28 mouse cellular contexts compared by ENCODE assay signal in the genomic region with DNA sequence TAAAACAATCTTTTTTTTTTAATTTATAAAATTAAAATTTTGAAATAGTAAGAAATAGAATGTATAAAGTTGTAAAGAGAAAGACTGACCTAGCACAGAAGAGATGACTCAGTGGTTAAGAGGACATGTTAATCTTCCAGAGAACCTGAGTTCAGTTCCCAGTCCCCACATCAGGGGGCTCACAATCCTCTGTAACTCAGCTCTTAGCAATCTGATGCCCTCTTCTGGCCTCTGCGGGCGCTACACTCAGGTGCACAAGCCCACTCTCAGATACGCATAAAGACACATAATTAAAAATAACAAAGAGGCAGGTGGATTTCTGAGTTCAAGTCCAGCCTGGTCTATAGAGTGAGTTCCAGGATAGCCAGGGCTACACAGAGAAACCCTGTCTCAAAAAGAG. TPM values are rescaled to one million over a fixed set of nuclear protein-coding genes. Genes with fewer than 3 reads are reported as not detected.
DNase-seq lines count a peak whose midpoint lies in the region; ATAC-seq and TF ChIP-seq lines count a peak whose summit lies in the region.
"Had no signal": no experiment of that assay in that cellular context is flagged by ENCODE, and none has a peak within 500 bp of the region (broad histone marks: within the 10 kb centered on the region; RNA-seq: fewer than 3 reads in every experiment).

No protein-coding gene starts in this region.

- ATAC-seq in heart, postnatal 0 days (ENCODE audit: insufficient read depth, low read depth): no peak
- no peak for ATAC-seq in lung, postnatal 0 days
- ATAC-seq: CD4-positive, CD25-positive, alpha-beta regulatory T cell, adult 4 months; forebrain, embryonic 16.5 days; midbrain, embryonic 13.5 days had no signal

- H3K9me3 ChIP-seq in heart, postnatal 0 days (replicated peaks; ENCODE audit: control insufficient read depth, low read length): no peaks in the 10 kb centered on the region; the same call in 1 of the 2 replicates
- no peaks in the 10 kb centered on the region for H3K9me3 ChIP-seq in lung, postnatal 0 days (ENCODE audit: low read length)
- H3K9me3 ChIP-seq in MEL (replicated peaks; ENCODE audit: insufficient read depth, low read length): no peaks in the 10 kb centered on the region
- H3K9me3 ChIP-seq: heart, embryonic 15.5 days; kidney, embryonic 15.5 days; liver, embryonic 13.5 days; midbrain, embryonic 13.5 days had no signal

- DNase-seq in heart, postnatal 0 days (ENCODE audit: low spot score): no peak
- DNase-seq in heart, postnatal 36 days: no peak
- no peak for DNase-seq in lung, postnatal 0 days (ENCODE audit: low spot score)
- no peak for DNase-seq in lung, postnatal 10 days
- DNase-seq in MEL (ENCODE audit: low read depth, low spot score): peak; percentile 5
- no peak for DNase-seq in cerebellum, adult 9-10 months
- DNase-seq in adipocyte (ENCODE audit: low spot score): no peak
- DNase-seq: adrenal gland, adult 2 months; adrenal gland, postnatal 36 days; cerebellum, adult 18-20 months; cerebellum, postnatal 14 days; gastrocnemius, adult 2 months; kidney, adult 18-20 months; kidney, postnatal 36 days; liver, embryonic 13.5 days; lung, adult 2 months; lung, postnatal 36 days; retina, postnatal 1 day; right cerebral cortex, postnatal 14 days; thymus, postnatal 14 days had no signal

- intact Hi-C loops in heart, postnatal 36 days (cut with DNase I): no loop called here

- H3K27me3 ChIP-seq in heart, postnatal 0 days (ENCODE audit: control insufficient read depth, insufficient read depth, low read length): no peaks in the 10 kb centered on the region
- H3K27me3 ChIP-seq in lung, postnatal 0 days (replicated peaks; ENCODE audit: insufficient read depth, low read length): no peaks in the 10 kb centered on the region
- peaks cover 0 to 8% of the 10 kb centered on the region in 2 experiments for H3K27me3 ChIP-seq in MEL (ENCODE audit: control insufficient read depth in 1 of 2, insufficient read depth in 2 of 2, low read length in 2 of 2)
- H3K27me3 ChIP-seq: heart, embryonic 15.5 days; kidney, embryonic 15.5 days; liver, embryonic 13.5 days; midbrain, embryonic 13.5 days had no signal

- no peak overlapping the region for H3K4me2 ChIP-seq in heart, postnatal 0 days (ENCODE audit: low read depth, low read length)
- no peak overlapping the region for H3K4me2 ChIP-seq in lung, postnatal 0 days (replicated peaks; ENCODE audit: low read depth, low read length)
- H3K4me2 ChIP-seq: heart, embryonic 15.5 days; hindbrain, embryonic 14.5 days; kidney, embryonic 15.5 days; liver, embryonic 13.5 days; midbrain, embryonic 13.5 days had no signal

- no peak overlapping the region for H3K9ac ChIP-seq in heart, postnatal 0 days (replicated peaks; ENCODE audit: low read depth, low read length)
- H3K9ac ChIP-seq in lung, postnatal 0 days (replicated peaks; ENCODE audit: low read depth): no peak overlapping the region
- H3K9ac ChIP-seq in MEL (ENCODE audit: control insufficient read depth, low read depth, low read length, poor library complexity, severe bottlenecking): no peak overlapping the region
- H3K9ac ChIP-seq: heart, embryonic 15.5 days; hindbrain, embryonic 14.5 days; kidney, embryonic 15.5 days; liver, embryonic 13.5 days; midbrain, embryonic 13.5 days had no signal

- 100% methylated on average over 3 of the region's 3 CpGs for WGBS in heart, postnatal 0 days
- 94% methylated on average over 3 of the region's 3 CpGs for WGBS in lung, postnatal 0 days

- TF ChIP-seq RAD21 in MEL (IDR thresholded peaks at IDR 0.05; ENCODE audit: low read depth, low read length): no peak

- H3K4me3 ChIP-seq in heart, postnatal 0 days (ENCODE audit: low read depth, low read length): no peak overlapping the region
- H3K4me3 ChIP-seq in lung, postnatal 0 days (ENCODE audit: low read depth, low read length): no peak overlapping the region
- no peak overlapping the region for H3K4me3 ChIP-seq in MEL (ENCODE audit: control insufficient read depth in 1 of 2, insufficient read depth in 1 of 2, low read depth in 2 of 2, low read length in 2 of 2)
- H3K4me3 ChIP-seq: erythroblast, embryonic 14.5 days; gastrocnemius, adult 2 months; heart, embryonic 15.5 days; kidney, embryonic 15.5 days; liver, embryonic 13.5 days; megakaryocyte, embryonic 14.5 days; midbrain, embryonic 13.5 days had no signal

- H3K27ac ChIP-seq in heart, postnatal 0 days (ENCODE audit: low read depth): no peak overlapping the region
- no peak overlapping the region for H3K27ac ChIP-seq in lung, postnatal 0 days (ENCODE audit: low read length)
- no peak overlapping the region for H3K27ac ChIP-seq in MEL (ENCODE audit: control insufficient read depth, low read depth, low read length)
- H3K27ac ChIP-seq: gastrocnemius, adult 2 months; heart, embryonic 15.5 days; hindbrain, embryonic 14.5 days; kidney, embryonic 15.5 days; liver, embryonic 13.5 days; midbrain, embryonic 13.5 days had no signal

- TF ChIP-seq POLR2A in MEL (IDR thresholded peaks at IDR 0.05; ENCODE audit: control insufficient read depth in 1 of 2, insufficient read depth in 1 of 2, low read depth in 1 of 2, low read length in 2 of 2, poor library complexity in 1 of 2): no peak

- peak; percentile 15; the same call in 1 of the 2 replicates for TF ChIP-seq CTCF in heart, postnatal 0 days (IDR thresholded peaks at IDR 0.05; ENCODE audit: low read depth)
- TF ChIP-seq CTCF in lung, postnatal 0 days (IDR thresholded peaks at IDR 0.05): peak; percentile 22; the same call in 1 of the 2 replicates
- TF ChIP-seq CTCF in MEL (IDR thresholded peaks at IDR 0.05 in 2 of 3, conservative IDR thresholded peaks at IDR 0.05 in 1 of 3; ENCODE audit: control insufficient read depth in 1 of 3, insufficient read depth in 1 of 3, low read depth in 2 of 3, low read length in 3 of 3, poor library complexity in 1 of 3, severe bottlenecking in 1 of 3): peak in 1 of 3 experiments; percentile 13; a peak in 1 of 6 replicates

- no peaks in the 10 kb centered on the region for H3K79me2 ChIP-seq in MEL (ENCODE audit: control insufficient read depth, insufficient read depth, low read length, poor library complexity)

- peaks cover 18% of the 10 kb centered on the region; the same call in 1 of the 2 replicates for H3K4me1 ChIP-seq in heart, postnatal 0 days (ENCODE audit: control insufficient read depth, insufficient read depth)
- H3K4me1 ChIP-seq in lung, postnatal 0 days (ENCODE audit: insufficient read depth, low read depth, low read length): no peaks in the 10 kb centered on the region
- no peaks in the 10 kb centered on the region for H3K4me1 ChIP-seq in MEL (ENCODE audit: control insufficient read depth in 1 of 2, insufficient read depth in 2 of 2, low read length in 2 of 2)
- H3K4me1 ChIP-seq: kidney, embryonic 15.5 days; liver, embryonic 13.5 days; megakaryocyte, embryonic 14.5 days; midbrain, embryonic 13.5 days had no signal

- H3K36me3 ChIP-seq in heart, postnatal 0 days (replicated peaks; ENCODE audit: control insufficient read depth, insufficient read depth, low read length): peaks cover 86% of the 10 kb centered on the region
- peaks cover 7% of the 10 kb centered on the region; the same call in 1 of the 2 replicates for H3K36me3 ChIP-seq in lung, postnatal 0 days (ENCODE audit: insufficient read depth, low read length)
- H3K36me3 ChIP-seq in MEL (ENCODE audit: control insufficient read depth in 1 of 2, insufficient read depth in 2 of 2, low read length in 2 of 2): no peaks in the 10 kb centered on the region
- H3K36me3 ChIP-seq: liver, embryonic 13.5 days; midbrain, embryonic 13.5 days had no signal

- TF ChIP-seq EP300 in heart, postnatal 0 days (IDR thresholded peaks at IDR 0.05; ENCODE audit: low read depth): no peak
- no peak for TF ChIP-seq EP300 in lung, postnatal 0 days (IDR thresholded peaks at IDR 0.05)
- no peak for TF ChIP-seq EP300 in MEL (IDR thresholded peaks at IDR 0.05; ENCODE audit: low read depth in 1 of 2, low read length in 2 of 2)

TF ChIP-seq in MEL, 35 proteins besides CTCF, POLR2A, EP300 and RAD21:
- TF ChIP-seq NELFE (IDR thresholded peaks at IDR 0.05; ENCODE audit: low read depth, low read length) (no peak), ZC3H11A (IDR thresholded peaks at IDR 0.05; ENCODE audit: low read depth, low read length) (no peak), GATA1 (IDR thresholded peaks at IDR 0.05; ENCODE audit: low read depth, low read length) (no peak), SMC3 (IDR thresholded peaks at IDR 0.05; ENCODE audit: low read depth, low read length) (no peak), TCF12 (IDR thresholded peaks at IDR 0.05; ENCODE audit: low read depth, low read length) (no peak), ZNF384 (IDR thresholded peaks at IDR 0.05; ENCODE audit: low read depth, low read length) (no peak), MEF2A (IDR thresholded peaks at IDR 0.05; ENCODE audit: extremely low read depth, insufficient replicate concordance, low read depth, low read length, poor library complexity, severe bottlenecking) (no peak), JUND (IDR thresholded peaks at IDR 0.05; ENCODE audit: low read depth, low read length) (no peak), USF1 (IDR thresholded peaks at IDR 0.05; ENCODE audit: low read depth, low read length) (no peak), MAX (IDR thresholded peaks at IDR 0.05; ENCODE audit: low read length) (no peak), MYC (IDR thresholded peaks at IDR 0.05; ENCODE audit: low read depth, low read length) (no peak), CHD1 (IDR thresholded peaks at IDR 0.05; ENCODE audit: low read depth, low read length) (no peak), CHD2 (IDR thresholded peaks at IDR 0.05; ENCODE audit: low read length) (no peak), MAZ (IDR thresholded peaks at IDR 0.05; ENCODE audit: low read depth, low read length) (no peak), MAFK (IDR thresholded peaks at IDR 0.05; ENCODE audit: borderline replicate concordance, low read depth, low read length) (no peak), E2F4 (IDR thresholded peaks at IDR 0.05; ENCODE audit: borderline replicate concordance, low read depth, low read length) (no peak), TAL1 (IDR thresholded peaks at IDR 0.05; ENCODE audit: low read length) (no peak), MXI1 (IDR thresholded peaks at IDR 0.05; ENCODE audit: low read depth, low read length) (no peak), USF2 (IDR thresholded peaks at IDR 0.05; ENCODE audit: borderline replicate concordance in 1 of 2, insufficient read depth in 1 of 2, low read depth in 1 of 2, low read length in 2 of 2) (no peak)

RNA-seq across cellular contexts. Expression of a gene that starts 38.2 kb away (rescaled TPM):
- total RNA-seq in heart, postnatal 0 days (2014; rRNA removed; ENCODE audit: low replicate concordance): 196 and 240 TPM in 2 replicates
- 301 and 341 TPM in 2 replicates for polyA plus RNA-seq in heart, postnatal 0 days (2015; fragmentation: Nextera tagmentation; extraction: Ambion mirVana)
- total RNA-seq in heart, postnatal 36 days (2021): 100 to 1,000 TPM; 401 to 451 TPM
- 126 and 136 TPM in 2 replicates for polyA plus RNA-seq in lung, postnatal 0 days (2015; fragmentation: Nextera tagmentation; extraction: Ambion mirVana)
- not detected in 2 replicates for total RNA-seq in MEL (2012; rRNA removed)
- under 1 TPM in 1 of 2 experiments, not detected in 1; 0.06 TPM for polyA plus RNA-seq in MEL (2012; ENCODE audit: insufficient read depth in 1 of 2, insufficient read length in 2 of 2, low read depth in 1 of 2, low replicate concordance in 2 of 2, missing spikeins in 1 of 2)
- polyA plus RNA-seq: erythroblast, embryonic 14.5 days had no signal

Comparison
In these comparisons a context has a peak if more than half of its experiments do, and no peak if none do; other contexts are left out.
1. RNA of a gene that starts 38.2 kb away (total RNA-seq): 401 to 451 TPM in heart, postnatal 36 days and 196 to 240 TPM in heart, postnatal 0 days; not detected in MEL; every median in the first group is over 100 times any median in the second.